Comparison of ENCODE assay signal across 22 mouse cellular contexts in the genomic region with DNA sequence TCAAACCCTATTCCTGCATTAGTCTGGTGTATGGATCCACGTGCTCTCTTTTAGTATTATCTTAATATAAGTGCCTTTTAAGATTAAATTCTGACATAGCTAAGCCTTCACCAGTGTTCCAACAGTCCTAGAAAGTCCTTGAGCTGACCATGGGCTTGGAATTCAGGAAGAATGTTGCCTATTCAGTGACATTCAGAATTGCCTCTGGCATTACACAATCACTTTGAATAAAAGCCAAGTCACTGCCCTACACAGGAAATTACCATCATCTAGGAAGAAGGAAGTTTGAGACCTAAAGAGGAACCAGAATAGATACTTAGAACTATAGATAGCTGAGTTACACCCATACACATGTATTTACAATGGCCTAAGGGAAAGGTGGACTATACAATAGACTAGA. TPM values are rescaled to one million over a fixed set of nuclear protein-coding genes. Genes with fewer than 3 reads are reported as not detected.
DNase-seq lines count a peak whose midpoint lies in the region; ATAC-seq and TF ChIP-seq lines count a peak whose summit lies in the region.
"Not testable (repeated sequence)": the region's sequence is repeated elsewhere in the genome, so short reads cannot be mapped to it uniquely, and the experiment has no call there.
"Had no signal": no experiment of that assay in that cellular context is flagged by ENCODE, and none has a peak within 500 bp of the region (broad histone marks: within the 10 kb centered on the region; RNA-seq: fewer than 3 reads in every experiment).

No protein-coding gene starts in this region.

- not testable (repeated sequence) for H3K4me1 ChIP-seq in lung, postnatal 0 days (ENCODE audit: insufficient read depth, low read depth, low read length)

- H3K27me3 ChIP-seq in lung, postnatal 0 days (replicated peaks; ENCODE audit: insufficient read depth, low read length), result not testable (repeated sequence)

- WGBS in lung, postnatal 0 days, result 30% methylated on average over 1 of the region's 1 CpGs

- ATAC-seq in lung, postnatal 0 days, result not testable (repeated sequence)

- H3K9me3 ChIP-seq in lung, postnatal 0 days (ENCODE audit: low read length), result not testable (repeated sequence)

- not testable (repeated sequence) for TF ChIP-seq EP300 in lung, postnatal 0 days (IDR thresholded peaks at IDR 0.05)

- not testable (repeated sequence) for H3K9ac ChIP-seq in lung, postnatal 0 days (replicated peaks; ENCODE audit: low read depth)

- not testable (repeated sequence) for TF ChIP-seq CTCF in lung, postnatal 0 days (IDR thresholded peaks at IDR 0.05)

- DNase-seq in 416B (ENCODE audit: low read depth), result peak; percentile 3
- peak; percentile 8 for DNase-seq in MEL-GATA-1-ER (ENCODE audit: extremely low read depth, low read depth)
- DNase-seq in adrenal gland, adult 2 months, result peak; percentile 37
- peak; percentile 12 to 17 for DNase-seq in heart, adult 9 months (ENCODE audit: low spot score in 2 of 2)
- peak; percentile 29 for DNase-seq in kidney, adult 9 months
- peak; percentile 6 for DNase-seq in lung, postnatal 0 days (ENCODE audit: low spot score)

- H3K4me3 ChIP-seq in lung, postnatal 0 days (ENCODE audit: low read depth, low read length), result not testable (repeated sequence)

- H3K27ac ChIP-seq in lung, postnatal 0 days (ENCODE audit: low read length), result not testable (repeated sequence)

- H3K36me3 ChIP-seq in lung, postnatal 0 days (ENCODE audit: insufficient read depth, low read length), result not testable (repeated sequence)

- H3K4me2 ChIP-seq in lung, postnatal 0 days (replicated peaks; ENCODE audit: low read depth, low read length), result not testable (repeated sequence)

RNA-seq across cellular contexts. Expression of a gene that starts 48.6 kb away (rescaled TPM):
- total RNA-seq in adrenal gland, adult 2 months (2021), result not detected
- not detected in 2 replicates for polyA plus RNA-seq in adrenal gland, adult 2 months (2012; rRNA removed)
- polyA plus RNA-seq in lung, postnatal 0 days (2015; fragmentation: Nextera tagmentation; extraction: Ambion mirVana), result 0.04 TPM in 1 of 2 replicates, not detected in the other
- total RNA-seq: adrenal gland, adult 18-20 months; adrenal gland, postnatal 25 days; common myeloid progenitor, adult 5-6 weeks; granulocyte monocyte progenitor cell, adult 5-6 weeks; heart, postnatal 14 days; hematopoietic stem cell, adult 5-6 weeks; hindbrain, postnatal 0 days had no signal
- polyA plus RNA-seq: activated CD4-positive, CD25-positive, alpha-beta regulatory T cell, adult 4 months; CD4-positive, CD25-positive, alpha-beta regulatory T cell, adult 4 months; embryonic facial prominence, embryonic 11.5 days; erythroblast, embryonic 14.5 days; forebrain, embryonic 10.5 days; forebrain, embryonic 14.5 days; heart, embryonic 10.5 days; hindbrain, embryonic 13.5 days; hindbrain, postnatal 0 days; intestine, embryonic 14.5 days had no signal
